Mouse (Mus musculus) bone marrow macrophage, adult 2 months (primary cell): ENCODE measurements around the gene Asic4.

Source experiments
- CTCF ChIP-seq: IDR thresholded peaks from 2 replicates; pipeline ENCODE4 v1.5.1; 2012; ENCODE audit warnings: low read depth, mild to moderate bottlenecking, low read length, moderate library complexity
- POLR2A ChIP-seq: IDR thresholded peaks from 2 replicates; pipeline ENCODE4 v1.6.1; 2012; ENCODE audit warnings: mild to moderate bottlenecking, low read depth, low read length, borderline replicate concordance

DNA sequence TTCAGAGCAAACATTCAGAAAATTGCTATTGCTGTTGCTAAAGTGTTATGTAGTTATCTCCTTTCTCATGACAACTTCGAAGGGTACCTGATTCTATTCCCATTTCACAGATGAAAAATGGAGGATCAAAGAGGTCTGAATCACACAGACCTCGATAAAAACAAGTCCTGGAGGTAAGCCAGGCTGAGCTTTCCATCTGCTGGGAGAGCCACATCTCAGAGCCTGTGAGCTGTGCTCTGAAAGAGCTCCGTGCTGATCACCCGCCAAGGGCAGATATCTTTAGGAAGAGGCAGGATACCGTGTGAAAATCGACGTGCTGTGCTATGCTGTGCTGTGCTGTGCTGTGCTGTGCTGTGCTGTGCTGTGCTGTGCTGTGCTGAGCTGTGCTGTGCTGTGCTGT, 10.1 kb downstream of the Asic4 start:
- TF ChIP-seq CTCF (no peak), POLR2A (no peak)
